Mouse (Mus musculus) kidney, postnatal 0 days (tissue): ENCODE measurements around the gene Gak. TPM values are rescaled to one million over a fixed set of nuclear protein-coding genes. Genes with fewer than 3 reads are reported as not detected.

Source experiments
- ATAC-seq: fragments of 200-750 bp; cut with Nextera tagmentation; replicated peaks from 2 replicates; pipeline ENCODE4 v1.8.0; 2017; ENCODE audit warnings: low read depth, moderate number of reproducible peaks, moderate TSS enrichment, moderate library complexity; ENCODE audit not compliant: low FRiP score
- DNase-seq: peaks from one replicate; pipeline ENCODE4 v3.0.0-alpha.2; 2016; ENCODE audit warnings: low spot score
- H3K27ac ChIP-seq: fragments of 300-500 bp; sonication (generic); 2 replicates; pipeline ENCODE4 v1.5.1; 2014; ENCODE audit warnings: mild to moderate bottlenecking
- H3K27me3 ChIP-seq: fragments of 300-500 bp; sonication (generic); 2 replicates; pipeline ENCODE4 v1.6.1; 2014; ENCODE audit warnings: low read length, mixed read lengths; ENCODE audit not compliant: insufficient read depth
- H3K36me3 ChIP-seq: fragments of 300-500 bp; sonication (generic); 2 replicates; pipeline ENCODE4 v1.6.1; 2014; ENCODE audit warnings: low read length, mixed read lengths; ENCODE audit not compliant: insufficient read depth
- H3K4me1 ChIP-seq: fragments of 300-500 bp; sonication (generic); replicated peaks from 2 replicates; pipeline ENCODE4 v1.6.1; 2014; ENCODE audit warnings: antibody characterized with exemption, low read length, mixed read lengths; ENCODE audit not compliant: insufficient read depth
- H3K4me2 ChIP-seq: fragments of 300-500 bp; sonication (generic); 2 replicates; pipeline ENCODE4 v1.6.1; 2014; ENCODE audit warnings: mild to moderate bottlenecking, low read length, moderate library complexity, mixed read lengths
- H3K4me3 ChIP-seq: fragments of 300-500 bp; sonication (generic); replicated peaks from 2 replicates; pipeline ENCODE4 v1.5.1; 2014; ENCODE audit warnings: low read depth, low read length
- H3K9ac ChIP-seq: fragments of 300-500 bp; sonication (generic); 2 replicates; pipeline ENCODE4 v1.6.1; 2014; ENCODE audit warnings: low read depth, low read length
- H3K9me3 ChIP-seq: fragments of 300-500 bp; sonication (generic); replicated peaks from 2 replicates; pipeline ENCODE4 v1.6.1; 2016; ENCODE audit warnings: low read length, inconsistent platforms, mixed read lengths
- CTCF ChIP-seq: IDR thresholded peaks from 2 replicates; pipeline ENCODE4 v1.5.1; 2016; ENCODE audit warnings: antibody characterized with exemption, low read depth, mild to moderate bottlenecking, moderate library complexity
- WGBS: fragments of 180-500 bp; shearing (Covaris S2); extraction: QIAGEN DNeasy Blood & Tissue Kit; methylation state at CpG from one replicate; pipeline ENCODE4 v1.1.7; 2014; 5-methylcytosine and 5-hydroxymethylcytosine counted together
- polyA plus RNA-seq: library from polyadenylated mRNA; unstranded; fragments of >200 nt; fragmentation: Nextera tagmentation; extraction: Ambion mirVana; gene quantifications from 2 replicates; pipeline ENCODE4 v1.2.1, GENCODE M21; 2015

The Gak gene
- polyA plus RNA-seq, 1 experiment from 2014 or later: 43.1 TPM

DNA sequence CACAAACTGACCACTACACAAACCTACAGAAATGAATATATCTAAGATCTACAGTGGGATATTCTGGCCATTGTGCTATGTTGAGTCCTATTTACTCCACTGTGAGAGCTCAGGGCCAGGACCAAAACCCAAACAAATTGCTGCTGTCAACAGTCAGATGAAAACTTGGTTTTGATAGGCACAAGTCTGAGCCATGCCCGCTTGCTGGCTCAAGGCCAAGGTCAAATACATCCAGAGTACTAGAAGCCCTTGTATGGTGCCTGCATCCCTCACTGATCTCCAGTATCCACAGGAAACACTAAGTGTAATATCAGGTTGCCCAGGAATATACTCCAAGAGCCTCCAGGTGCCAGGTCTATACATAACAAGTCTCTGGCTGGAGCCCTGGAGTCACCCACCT, 58.6 kb downstream of the Gak start:
- no peaks in the 10 kb centered on the region for H3K9me3 ChIP-seq
- DNase-seq (no peak), ATAC-seq (no peak)
- 95% methylated on average over 1 of the region's 1 CpGs for WGBS
- H3K4me1 ChIP-seq: no peaks in the 10 kb centered on the region
- no peak overlapping the region for H3K4me2 ChIP-seq
- no peaks in the 10 kb centered on the region for H3K27me3 ChIP-seq
- H3K27ac ChIP-seq: no peak overlapping the region
- peaks cover 54% of the 10 kb centered on the region for H3K36me3 ChIP-seq
- no peak for TF ChIP-seq CTCF
- H3K4me3 ChIP-seq: no peak overlapping the region
- no peak overlapping the region for H3K9ac ChIP-seq

DNA sequence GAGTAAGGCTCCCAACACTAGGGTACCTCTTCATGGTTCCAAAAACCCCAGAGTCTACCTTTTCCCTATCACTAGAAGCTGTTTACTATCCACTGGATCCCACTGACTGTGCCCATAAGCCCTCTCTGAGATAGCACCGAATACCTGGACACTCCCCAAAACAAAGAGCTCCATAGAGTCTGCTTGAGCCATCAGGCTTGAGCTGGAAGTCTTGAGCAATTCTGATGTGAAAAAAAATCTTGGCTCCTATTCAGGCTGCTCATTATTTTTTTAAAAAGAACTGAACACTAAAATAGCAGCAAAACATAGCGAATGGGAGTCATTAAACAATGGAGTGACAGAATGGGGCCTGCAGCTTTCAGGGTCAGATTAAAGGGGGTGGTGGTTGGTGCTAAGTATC, 62.5 kb downstream of the Gak start:
- Histone ChIP-seq H3K27me3 (no peaks in the 10 kb centered on the region), H3K9ac (no peak overlapping the region), H3K36me3 (peaks cover 37% of the 10 kb centered on the region), H3K4me1 (no peaks in the 10 kb centered on the region), H3K27ac (no peak overlapping the region), H3K4me3 (no peak overlapping the region), H3K9me3 (no peaks in the 10 kb centered on the region), H3K4me2 (no peak overlapping the region)
- ATAC-seq (no peak), DNase-seq (no peak)
- 89% methylated on average over 2 of the region's 2 CpGs for WGBS
- no peak for TF ChIP-seq CTCF

DNA sequence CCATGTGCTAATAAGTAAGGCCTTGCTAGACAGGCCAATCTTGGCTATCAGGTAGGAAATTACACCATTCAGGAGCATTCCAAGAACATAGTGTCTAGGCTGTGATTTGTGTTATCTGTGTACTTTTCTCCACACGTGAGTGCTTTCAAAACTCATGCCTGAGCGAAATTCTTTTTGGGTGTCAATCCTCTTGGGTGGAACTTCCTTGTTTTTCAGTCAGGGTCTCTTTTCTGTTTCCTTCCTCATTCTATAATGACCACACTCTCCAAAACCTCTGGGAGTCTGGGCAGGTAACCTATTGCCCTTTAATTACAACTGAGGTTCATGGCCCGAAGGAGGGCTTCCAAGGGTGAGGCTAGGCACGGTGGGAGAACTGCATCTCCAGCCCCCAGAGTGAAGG, 63.0 kb downstream of the Gak start:
- Histone ChIP-seq H3K4me1 (no peaks in the 10 kb centered on the region), H3K36me3 (peaks cover 31% of the 10 kb centered on the region), H3K9ac (no peak overlapping the region), H3K27me3 (no peaks in the 10 kb centered on the region), H3K27ac (no peak overlapping the region), H3K9me3 (no peaks in the 10 kb centered on the region), H3K4me2 (no peak overlapping the region), H3K4me3 (no peak overlapping the region)
- no peak for DNase-seq
- 88% methylated on average over 4 of the region's 4 CpGs for WGBS
- ATAC-seq: no peak
- no peak for TF ChIP-seq CTCF

DNA sequence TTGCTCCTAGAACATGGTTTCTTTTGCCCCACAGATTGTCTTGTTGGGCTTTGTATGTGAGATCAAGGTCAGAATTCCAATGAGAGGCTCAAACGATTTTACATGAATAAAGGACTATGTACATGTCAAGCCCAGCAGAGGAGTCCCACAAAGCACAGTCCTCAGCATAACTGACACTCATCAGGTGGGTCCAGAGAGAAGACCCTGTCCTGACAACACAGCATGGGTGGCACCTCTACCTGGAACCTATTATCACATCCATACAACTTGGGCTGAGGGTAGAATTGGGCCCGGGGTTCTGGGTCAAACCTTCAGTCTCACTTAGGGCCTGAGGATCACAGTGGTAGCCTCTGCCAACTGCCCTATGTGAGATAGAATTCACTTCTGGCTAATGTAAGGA, 64.2 kb downstream of the Gak start:
- Histone ChIP-seq H3K9ac (no peak overlapping the region), H3K36me3 (peaks cover 19% of the 10 kb centered on the region), H3K27me3 (no peaks in the 10 kb centered on the region), H3K9me3 (no peaks in the 10 kb centered on the region), H3K27ac (no peak overlapping the region), H3K4me1 (no peaks in the 10 kb centered on the region), H3K4me2 (no peak overlapping the region), H3K4me3 (no peak overlapping the region)
- TF ChIP-seq CTCF: no peak
- 91% methylated on average over 2 of the region's 2 CpGs for WGBS
- ATAC-seq: no peak
- DNase-seq: no peak

DNA sequence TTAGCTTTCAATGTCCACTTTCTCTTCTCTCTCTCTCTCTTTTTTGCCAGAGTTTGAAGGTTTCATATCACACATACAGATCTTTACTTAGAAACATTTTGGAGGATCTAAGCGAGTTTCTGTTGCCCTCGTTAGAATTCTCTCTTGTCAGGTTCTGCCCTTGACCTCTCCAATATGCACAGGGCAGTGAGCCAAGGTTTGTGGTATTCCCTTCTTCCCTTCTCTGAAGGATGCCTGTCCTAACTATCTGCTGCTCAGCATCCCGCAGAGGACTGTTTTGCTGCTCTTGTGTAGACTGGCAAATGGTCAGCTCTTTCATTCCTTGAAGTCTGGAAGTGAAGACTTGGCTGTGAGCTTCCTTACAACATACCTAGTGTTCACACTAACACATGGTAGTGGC, 65.2 kb downstream of the Gak start:
- TF ChIP-seq CTCF: no peak
- no peak for DNase-seq
- Histone ChIP-seq H3K9ac (no peak overlapping the region), H3K27ac (no peak overlapping the region), H3K9me3 (no peaks in the 10 kb centered on the region), H3K27me3 (no peaks in the 10 kb centered on the region), H3K4me1 (no peaks in the 10 kb centered on the region), H3K36me3 (peaks cover 9% of the 10 kb centered on the region; the same call in 1 of the 2 replicates), H3K4me3 (no peak overlapping the region), H3K4me2 (no peak overlapping the region)
- ATAC-seq: no peak
- WGBS: 77% methylated on average over 3 of the region's 3 CpGs

DNA sequence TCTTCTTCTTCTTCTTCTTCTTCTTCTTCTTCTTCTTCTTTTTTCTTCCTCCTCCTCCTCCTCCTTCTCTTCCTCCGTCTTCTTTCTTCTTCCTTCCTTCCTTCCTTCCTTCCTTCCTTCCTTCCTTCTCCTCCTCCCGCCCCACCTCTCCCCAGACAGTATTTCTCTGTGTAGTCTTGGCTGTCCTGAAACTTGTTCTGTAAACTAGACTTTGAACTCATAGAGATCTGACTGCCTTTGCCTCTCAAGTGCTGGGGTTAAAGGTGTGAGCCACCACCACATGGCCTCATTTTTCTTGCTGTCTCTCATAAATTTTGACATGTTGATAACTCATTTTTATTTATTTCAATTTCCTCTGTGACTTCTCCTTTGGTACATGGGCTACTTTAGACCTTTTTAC, 67.1 kb downstream of the Gak start:
- Histone ChIP-seq H3K27ac (no peak overlapping the region), H3K4me1 (no peaks in the 10 kb centered on the region), H3K4me2 (no peak overlapping the region), H3K27me3 (no peaks in the 10 kb centered on the region), H3K36me3 (no peaks in the 10 kb centered on the region), H3K9ac (no peak overlapping the region), H3K4me3 (no peak overlapping the region), H3K9me3 (no peaks in the 10 kb centered on the region)
- 69% methylated on average over 2 of the region's 2 CpGs for WGBS
- DNase-seq: no peak
- TF ChIP-seq CTCF: no peak
- ATAC-seq: no peak

DNA sequence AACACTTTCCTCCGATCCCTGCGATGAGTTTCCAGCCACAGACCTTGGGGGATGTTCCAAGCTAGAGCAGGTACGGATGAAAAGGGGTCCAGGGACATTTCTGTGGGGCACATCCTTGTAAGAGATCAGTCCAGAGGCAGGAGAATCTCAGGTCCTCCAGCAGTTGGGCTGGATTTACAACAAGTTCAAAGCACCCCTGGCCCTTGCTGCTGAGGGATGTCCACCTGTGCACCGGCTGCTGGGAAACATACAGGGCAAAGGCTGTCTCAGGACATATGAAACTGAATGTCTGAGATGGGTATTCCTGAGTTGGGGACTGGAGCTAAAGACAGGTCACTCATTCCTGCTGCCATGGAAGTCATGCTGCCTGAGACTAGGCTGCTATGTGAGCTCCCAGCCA, 72.6 kb downstream of the Gak start:
- Histone ChIP-seq H3K4me2 (no peak overlapping the region), H3K4me3 (no peak overlapping the region), H3K4me1 (no peaks in the 10 kb centered on the region), H3K9ac (no peak overlapping the region), H3K36me3 (no peaks in the 10 kb centered on the region), H3K27ac (no peak overlapping the region), H3K9me3 (no peaks in the 10 kb centered on the region), H3K27me3 (no peaks in the 10 kb centered on the region)
- no peak for TF ChIP-seq CTCF
- ATAC-seq (no peak), DNase-seq (no peak)
- 74% methylated on average over 4 of the region's 4 CpGs for WGBS
